Mouse (Mus musculus): ENCODE data around the gene Tpgs1.

GRCm38 (mm10) chr10:79695231-79696128 lies 26.3 kb downstream of the Tpgs1 start:
- TF ChIP-seq MAX (IDR thresholded peaks at IDR 0.05; ENCODE audit: low read length) (peak; percentile 61), NELFE (IDR thresholded peaks at IDR 0.05; ENCODE audit: low read depth, low read length) (no peak), CTCF (IDR thresholded peaks at IDR 0.05 in 2 of 3, conservative IDR thresholded peaks at IDR 0.05 in 1 of 3; ENCODE audit: control insufficient read depth in 1 of 3, insufficient read depth in 1 of 3, low read depth in 2 of 3, low read length in 3 of 3, poor library complexity in 1 of 3, severe bottlenecking in 1 of 3) (peak; percentile 94 to 95 (median 94)), EP300 (IDR thresholded peaks at IDR 0.05; ENCODE audit: low read depth in 1 of 2, low read length in 2 of 2) (no peak), POLR2A (IDR thresholded peaks at IDR 0.05; ENCODE audit: control insufficient read depth in 1 of 2, insufficient read depth in 1 of 2, low read depth in 1 of 2, low read length in 2 of 2, poor library complexity in 1 of 2) (no peak), MAZ (IDR thresholded peaks at IDR 0.05; ENCODE audit: low read depth, low read length) (peak; percentile 45; the same call in 1 of the 2 replicates), POLR2AphosphoS2 (IDR thresholded peaks at IDR 0.05; ENCODE audit: low read length) (no peak)
